Mouse (Mus musculus) ES-E14 (cell line): ENCODE results near the gene Borcs8.

Experiments
- CHD2 ChIP-seq: IDR thresholded peaks from 2 replicates; pipeline ENCODE4 v1.6.1; 2014; ENCODE audit warnings: mild to moderate bottlenecking, low read depth, low read length, inconsistent platforms
- MAFK ChIP-seq: IDR thresholded peaks from 2 replicates; pipeline ENCODE4 v1.6.1; 2014; ENCODE audit warnings: mild to moderate bottlenecking, low read depth, low read length, inconsistent platforms; ENCODE audit not compliant: insufficient read depth
- ZC3H11A ChIP-seq: IDR thresholded peaks from 2 replicates; pipeline ENCODE4 v1.6.1; 2012; ENCODE audit warnings: low read depth, mild to moderate bottlenecking, inconsistent platforms, low read length, borderline replicate concordance

DNA sequence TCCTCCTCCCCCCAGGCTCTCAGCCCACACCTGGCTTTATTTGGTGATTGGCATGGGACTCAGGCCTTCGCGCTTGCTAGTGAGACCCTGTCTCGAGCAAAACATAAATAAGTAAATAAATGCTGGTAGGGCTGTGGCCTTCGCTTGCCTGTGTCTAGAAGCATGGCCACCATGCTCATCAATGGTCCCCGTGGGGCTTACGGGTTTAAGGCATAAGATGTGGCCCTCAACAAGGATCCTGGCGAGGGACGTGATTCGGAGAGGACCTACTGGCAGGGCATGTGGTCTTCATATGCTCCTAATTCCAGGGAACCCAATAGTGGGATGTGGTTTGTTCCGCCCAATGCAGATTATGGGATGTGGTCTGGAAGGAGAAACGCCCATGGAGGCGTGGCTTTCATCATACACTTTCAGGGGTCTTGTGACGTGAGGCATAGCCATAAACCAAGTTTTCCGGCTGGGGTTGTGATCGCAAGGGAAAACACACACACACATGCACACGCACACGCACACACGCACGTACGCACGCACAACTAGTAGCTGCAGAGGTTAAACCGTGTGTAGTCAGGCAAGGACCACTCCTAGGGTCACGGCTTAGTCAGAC is 28.0 kb upstream of the Borcs8 start:
- TF ChIP-seq MAFK (no peak), ZC3H11A (no peak), CHD2 (no peak)
